Mouse (Mus musculus) heart, embryonic 13.5 days (tissue): Measurements from ENCODE around the gene Slc7a11. TPM values are rescaled to one million over a fixed set of nuclear protein-coding genes. Genes with fewer than 3 reads are reported as not detected.
A peak's percentile ranks its signal among the peaks of the same experiment; 100 is the strongest.

Source experiments
- ATAC-seq: fragments of 200-750 bp; cut with Nextera tagmentation; 2 replicates; pipeline ENCODE4 v1.8.0; 2017; ENCODE audit warnings: moderate TSS enrichment; ENCODE audit not compliant: insufficient number of reproducible peaks, low FRiP score, low TSS enrichment; ENCODE audit errors: extremely low read depth
- H3K27ac ChIP-seq: fragments of 300-500 bp; sonication (generic); replicated peaks from 2 replicates; pipeline ENCODE4 v1.5.1; 2015; ENCODE audit warnings: moderate library complexity, mild to moderate bottlenecking, inconsistent platforms
- H3K27me3 ChIP-seq: fragments of 300-500 bp; sonication (generic); replicated peaks from 2 replicates; pipeline ENCODE4 v1.6.1; 2015; ENCODE audit warnings: mild to moderate bottlenecking, inconsistent platforms
- H3K36me3 ChIP-seq: fragments of 300-500 bp; sonication (generic); 2 replicates; pipeline ENCODE4 v1.6.1; 2015; ENCODE audit warnings: mild to moderate bottlenecking, inconsistent platforms
- H3K4me1 ChIP-seq: fragments of 300-500 bp; sonication (generic); 2 replicates; pipeline ENCODE4 v1.6.1; 2015; ENCODE audit warnings: inconsistent platforms
- H3K4me2 ChIP-seq: fragments of 300-500 bp; sonication (generic); 2 replicates; pipeline ENCODE4 v1.6.1; 2015; ENCODE audit warnings: inconsistent platforms, mild to moderate bottlenecking, moderate library complexity
- H3K4me3 ChIP-seq: fragments of 300-500 bp; sonication (generic); 2 replicates; pipeline ENCODE4 v1.5.1; 2015; ENCODE audit warnings: moderate library complexity, mild to moderate bottlenecking, inconsistent platforms
- H3K9ac ChIP-seq: fragments of 300-500 bp; sonication (generic); 2 replicates; pipeline ENCODE4 v1.6.1; 2015; ENCODE audit warnings: inconsistent platforms, mild to moderate bottlenecking, moderate library complexity
- H3K9me3 ChIP-seq: fragments of 300-500 bp; sonication (generic); 2 replicates; pipeline ENCODE4 v1.6.1; 2016; ENCODE audit warnings: inconsistent platforms
- WGBS: fragments of 180-500 bp; shearing (Covaris S2); methylation state at CpG from one replicate; pipeline ENCODE4 v1.1.7; 2015; ENCODE audit warnings: mixed read lengths; 5-methylcytosine and 5-hydroxymethylcytosine counted together
- polyA plus RNA-seq: library from polyadenylated mRNA; unstranded; fragments of >200 nt; fragmentation: Nextera tagmentation; extraction: Ambion mirVana; gene quantifications from 2 replicates; pipeline ENCODE4 v1.2.1, GENCODE M21; 2015

Slc7a11 gene
- polyA plus RNA-seq, 1 experiment from 2014 or later: 0.12 TPM

DNA sequence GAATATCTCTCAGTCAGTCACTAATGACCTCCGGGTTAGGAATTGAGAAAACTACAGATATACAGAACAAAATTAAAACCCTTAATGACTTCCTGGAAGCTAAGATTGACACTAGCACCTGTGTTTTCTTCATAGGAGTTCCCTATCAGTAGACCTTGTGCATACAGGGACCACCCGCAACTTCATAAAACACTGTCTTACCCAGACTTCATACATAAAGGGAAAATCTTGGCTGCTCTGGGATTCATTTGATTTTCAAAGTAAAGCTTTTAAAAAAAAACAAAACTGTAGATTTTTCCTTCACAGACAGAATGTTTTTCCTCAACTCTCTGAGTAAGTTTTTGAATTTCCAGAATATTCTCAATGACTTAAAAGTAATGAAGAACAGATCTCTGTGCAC, 477.8 kb downstream of the Slc7a11 start:
- no peaks in the 10 kb centered on the region for H3K9me3 ChIP-seq
- 85% methylated on average over 2 of the region's 2 CpGs for WGBS
- no peaks in the 10 kb centered on the region for H3K36me3 ChIP-seq
- H3K4me3 ChIP-seq: no peak overlapping the region
- no peaks in the 10 kb centered on the region for H3K27me3 ChIP-seq
- H3K27ac ChIP-seq: no peak overlapping the region
- H3K9ac ChIP-seq: no peak overlapping the region
- no peak for ATAC-seq
- H3K4me1 ChIP-seq: no peaks in the 10 kb centered on the region
- no peak overlapping the region for H3K4me2 ChIP-seq

DNA sequence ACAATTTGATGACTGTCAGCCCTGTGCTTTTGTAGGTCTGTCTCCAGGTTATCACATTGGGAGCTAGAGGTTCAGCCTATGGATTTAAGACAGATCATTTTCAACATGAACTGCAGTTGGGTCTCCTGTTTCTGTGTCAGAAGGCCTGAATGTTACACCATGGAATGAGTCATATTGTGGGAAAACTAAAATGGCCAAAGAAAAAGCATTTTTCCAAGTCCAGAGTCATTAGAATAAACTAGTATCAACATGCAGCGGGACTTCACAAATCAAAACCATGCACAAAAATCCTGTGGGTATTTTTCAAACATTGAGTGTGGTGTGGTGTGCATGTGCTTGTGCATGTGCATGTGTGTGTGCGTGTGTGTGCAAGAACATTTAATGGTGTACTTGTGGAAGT, 482.8 kb downstream of the Slc7a11 start:
- no peaks in the 10 kb centered on the region for H3K36me3 ChIP-seq
- WGBS: 71% methylated on average over 2 of the region's 2 CpGs
- no peaks in the 10 kb centered on the region for H3K27me3 ChIP-seq
- H3K4me1 ChIP-seq: no peaks in the 10 kb centered on the region
- ATAC-seq: no peak
- H3K27ac ChIP-seq: no peak overlapping the region
- H3K4me3 ChIP-seq: no peak overlapping the region
- no peaks in the 10 kb centered on the region for H3K9me3 ChIP-seq
- H3K9ac ChIP-seq: no peak overlapping the region
- no peak overlapping the region for H3K4me2 ChIP-seq

DNA sequence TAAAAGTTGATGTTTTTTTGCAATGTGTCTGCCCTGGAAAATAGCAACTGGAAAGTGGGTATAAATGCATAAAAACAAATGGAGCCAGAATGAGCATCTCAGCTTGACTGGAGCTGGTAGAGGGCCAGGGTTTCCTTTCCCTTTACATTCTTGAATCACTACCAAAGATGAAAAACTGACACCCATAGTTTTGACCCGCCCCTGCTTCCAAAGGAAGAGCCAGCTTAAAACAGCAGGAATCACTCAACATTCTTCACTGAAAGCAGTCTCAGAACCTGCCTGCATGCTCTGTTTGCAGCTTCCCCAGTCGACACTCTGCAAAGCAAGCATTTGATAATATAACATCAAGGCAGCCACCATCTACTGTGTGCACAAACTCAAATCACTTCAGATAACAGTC, 496.6 kb downstream of the Slc7a11 start:
- ATAC-seq: no peak
- 17% methylated on average over 2 of the region's 2 CpGs for WGBS
- no peaks in the 10 kb centered on the region for H3K27me3 ChIP-seq
- H3K9me3 ChIP-seq: no peaks in the 10 kb centered on the region
- H3K36me3 ChIP-seq: no peaks in the 10 kb centered on the region
- H3K4me2 ChIP-seq: no peak overlapping the region
- H3K9ac ChIP-seq: no peak overlapping the region
- no peak overlapping the region for H3K4me3 ChIP-seq
- H3K4me1 ChIP-seq: 0 out of 2 replicates have a peak, but pooled peaks cover 4% of the 10 kb centered on the region
- H3K27ac ChIP-seq: 0 out of 2 replicates have a peak overlapping the region, but pooled peaks have one; percentile 24

DNA sequence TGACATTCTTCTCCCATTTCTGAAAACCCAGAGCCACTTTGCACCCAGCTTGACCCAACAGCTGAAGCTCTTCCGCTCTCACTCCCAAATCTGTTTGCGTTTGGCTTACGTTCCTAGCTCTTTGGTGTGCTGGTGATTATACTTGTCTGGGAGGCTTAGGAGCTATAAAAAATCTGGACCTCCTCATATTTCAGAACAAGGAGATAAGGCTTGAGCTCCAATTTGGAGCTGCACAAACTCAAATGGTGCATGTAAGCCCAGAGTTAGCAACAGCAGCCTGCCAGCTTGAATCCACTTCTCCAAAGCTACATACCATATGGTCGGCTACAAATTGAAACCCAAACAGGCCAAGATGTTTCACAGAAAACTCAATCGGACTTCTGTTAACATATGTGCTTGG, 498.6 kb downstream of the Slc7a11 start:
- no peak for ATAC-seq
- Histone ChIP-seq H3K4me1 (0 out of 2 replicates have a peak, but pooled peaks cover 4% of the 10 kb centered on the region), H3K9me3 (no peaks in the 10 kb centered on the region), H3K27ac (peak overlapping the region; percentile 25), H3K36me3 (no peaks in the 10 kb centered on the region), H3K9ac (no peak overlapping the region), H3K4me3 (no peak overlapping the region), H3K27me3 (no peaks in the 10 kb centered on the region), H3K4me2 (no peak overlapping the region)
- WGBS: 44% methylated on average over 5 of the region's 5 CpGs

DNA sequence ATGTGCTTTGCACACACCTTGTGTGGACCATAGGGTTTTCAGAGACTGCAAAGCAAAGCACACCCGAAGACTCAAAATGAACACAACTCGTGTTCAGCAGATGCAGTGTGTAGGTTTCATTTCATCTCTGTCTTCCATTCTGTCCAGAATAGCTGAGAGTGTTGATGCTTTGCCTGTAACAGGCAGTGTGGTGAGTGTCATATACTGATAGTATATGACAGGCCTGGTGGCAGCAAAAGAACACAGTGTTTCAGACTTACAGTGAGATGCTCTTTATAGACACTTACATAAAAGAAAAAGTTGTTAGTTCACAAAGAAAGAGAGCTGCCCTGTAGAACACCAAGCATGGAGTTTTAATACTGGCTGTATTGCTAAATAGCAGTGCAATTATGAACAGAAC, 505.8 kb downstream of the Slc7a11 start:
- ATAC-seq: no peak
- Histone ChIP-seq H3K4me2 (0 out of 2 replicates have a peak overlapping the region, but pooled peaks have one; percentile 18), H3K27ac (no peak overlapping the region; the same call in 1 of the 2 replicates)

DNA sequence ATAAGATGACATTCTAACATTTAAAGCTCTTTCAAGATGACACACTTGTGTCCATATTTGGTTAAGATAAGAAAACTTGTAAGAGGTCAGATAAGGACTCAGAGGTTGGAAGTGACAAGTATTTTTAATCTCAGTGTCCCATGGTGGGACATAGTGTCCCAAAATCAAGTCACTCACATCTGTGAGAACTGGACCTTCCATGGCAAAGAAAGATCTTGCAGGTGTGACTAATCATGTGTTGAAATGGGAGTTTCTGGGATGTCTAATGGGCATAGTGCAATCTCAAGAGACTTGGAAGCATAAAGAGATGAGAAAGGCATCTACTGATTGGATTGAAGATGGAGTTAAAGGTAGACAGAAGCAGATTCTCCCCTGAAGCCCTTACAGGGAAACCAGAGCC, 513.9 kb downstream of the Slc7a11 start:
- ATAC-seq: no peak
- Histone ChIP-seq H3K9ac (no peak overlapping the region), H3K27ac (no peak overlapping the region), H3K4me2 (no peak overlapping the region), H3K4me1 (no peaks in the 10 kb centered on the region), H3K36me3 (no peaks in the 10 kb centered on the region), H3K9me3 (no peaks in the 10 kb centered on the region), H3K4me3 (no peak overlapping the region), H3K27me3 (no peaks in the 10 kb centered on the region)

More for the DNA sequence above, 505.8 kb downstream of the Slc7a11 start:
- 30% methylated on average over 2 of the region's 2 CpGs for WGBS
- Histone ChIP-seq H3K9ac (no peak overlapping the region), H3K27me3 (no peaks in the 10 kb centered on the region), H3K9me3 (no peaks in the 10 kb centered on the region), H3K36me3 (no peaks in the 10 kb centered on the region), H3K4me3 (no peak overlapping the region), H3K4me1 (peaks cover 10% of the 10 kb centered on the region)

DNA sequence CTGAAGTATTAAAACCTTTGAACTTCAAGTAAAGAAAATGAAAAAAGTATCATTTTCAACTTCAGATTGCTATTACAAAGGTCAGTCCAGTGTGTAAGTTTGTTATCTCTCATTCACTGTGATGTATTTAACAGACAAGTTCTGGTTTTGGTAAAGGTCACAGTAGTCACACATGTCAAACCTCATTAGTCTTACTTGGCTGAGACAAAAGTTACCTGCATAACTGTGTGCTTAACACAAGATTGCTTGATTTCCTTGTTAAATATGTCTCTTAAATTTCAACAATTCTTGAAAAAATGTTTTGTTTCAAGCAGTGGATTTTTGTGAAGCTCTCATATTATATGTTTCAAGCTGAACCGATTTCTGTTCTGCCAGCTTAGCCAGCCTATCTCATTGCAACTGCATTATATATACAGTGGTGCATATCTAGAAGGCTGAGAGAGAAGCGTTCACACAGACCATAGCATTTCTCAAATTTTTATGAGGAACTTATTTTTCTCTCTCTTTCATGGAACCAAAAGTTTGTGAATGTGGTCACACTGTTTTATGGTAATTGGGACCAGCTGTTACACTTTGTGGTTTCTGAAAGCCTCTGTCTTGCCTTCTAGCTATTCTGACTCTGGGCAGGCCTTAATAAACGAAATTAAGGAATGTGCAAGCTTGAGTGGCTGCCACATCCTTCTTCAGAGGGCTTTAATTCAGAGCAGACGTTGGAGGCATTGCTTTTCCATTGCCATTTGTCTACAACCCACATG, 514.7 kb downstream of the Slc7a11 start:
- no peak overlapping the region for H3K4me2 ChIP-seq
- WGBS: 42% methylated on average over 4 of the region's 4 CpGs
- no peak overlapping the region for H3K9ac ChIP-seq
- H3K36me3 ChIP-seq: no peaks in the 10 kb centered on the region
- H3K9me3 ChIP-seq: no peaks in the 10 kb centered on the region
- ATAC-seq: no peak
- no peaks in the 10 kb centered on the region for H3K4me1 ChIP-seq
- H3K27me3 ChIP-seq: no peaks in the 10 kb centered on the region
- H3K27ac ChIP-seq: no peak overlapping the region
- no peak overlapping the region for H3K4me3 ChIP-seq

DNA sequence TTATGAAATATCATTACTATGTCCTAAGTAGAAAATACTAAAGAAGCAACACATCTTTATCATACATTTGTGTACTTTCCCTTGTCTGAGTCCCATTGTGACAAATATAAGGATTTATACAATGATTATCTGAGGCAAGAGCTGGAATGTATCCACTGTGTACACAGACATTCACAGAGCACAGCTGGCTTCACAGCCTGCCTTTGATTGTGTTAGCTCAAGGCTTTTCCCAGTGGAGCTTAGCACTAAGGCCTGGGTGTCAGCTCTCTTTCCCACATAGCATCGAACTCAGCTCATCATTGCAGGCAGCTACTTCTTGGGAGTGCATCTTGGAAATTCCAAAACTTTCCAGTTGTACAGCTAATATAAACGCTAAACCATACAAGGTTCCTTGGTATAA, 529.5 kb downstream of the Slc7a11 start:
- Histone ChIP-seq H3K36me3 (no peaks in the 10 kb centered on the region), H3K4me2 (no peak overlapping the region), H3K9ac (no peak overlapping the region), H3K4me3 (no peak overlapping the region), H3K4me1 (0 out of 2 replicates have a peak, but pooled peaks cover 2% of the 10 kb centered on the region), H3K27ac (no peak overlapping the region), H3K27me3 (no peaks in the 10 kb centered on the region), H3K9me3 (no peaks in the 10 kb centered on the region)
- 68% methylated on average over 2 of the region's 2 CpGs for WGBS
- ATAC-seq: no peak

DNA sequence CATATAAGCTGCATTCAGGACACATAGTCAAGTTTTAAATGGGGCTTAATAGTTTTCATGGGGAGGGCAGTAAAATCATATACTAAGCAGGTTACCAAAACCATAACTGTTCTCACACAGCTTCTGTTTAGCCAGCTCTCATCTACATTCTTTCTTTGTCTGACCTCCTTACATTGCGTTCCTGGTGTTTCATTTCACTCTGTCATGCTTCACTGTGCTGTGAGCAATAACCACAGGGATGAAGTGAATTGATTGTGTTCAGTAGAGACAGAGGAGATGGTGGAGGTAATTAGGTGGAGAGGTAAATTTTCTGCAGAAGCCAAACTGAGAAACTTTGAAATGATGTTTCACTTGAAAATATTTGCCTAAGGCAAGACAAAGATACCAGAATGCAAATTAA, 532.5 kb downstream of the Slc7a11 start:
- H3K27ac ChIP-seq: no peak overlapping the region
- no peak for ATAC-seq
- no peak overlapping the region for H3K4me3 ChIP-seq
- no peaks in the 10 kb centered on the region for H3K27me3 ChIP-seq
- no peaks in the 10 kb centered on the region for H3K36me3 ChIP-seq
- 48% methylated on average over 1 of the region's 1 CpGs for WGBS
- H3K9ac ChIP-seq: no peak overlapping the region
- no peak overlapping the region for H3K4me2 ChIP-seq
- H3K4me1 ChIP-seq: 0 out of 2 replicates have a peak, but pooled peaks cover 2% of the 10 kb centered on the region
- H3K9me3 ChIP-seq: no peaks in the 10 kb centered on the region

DNA sequence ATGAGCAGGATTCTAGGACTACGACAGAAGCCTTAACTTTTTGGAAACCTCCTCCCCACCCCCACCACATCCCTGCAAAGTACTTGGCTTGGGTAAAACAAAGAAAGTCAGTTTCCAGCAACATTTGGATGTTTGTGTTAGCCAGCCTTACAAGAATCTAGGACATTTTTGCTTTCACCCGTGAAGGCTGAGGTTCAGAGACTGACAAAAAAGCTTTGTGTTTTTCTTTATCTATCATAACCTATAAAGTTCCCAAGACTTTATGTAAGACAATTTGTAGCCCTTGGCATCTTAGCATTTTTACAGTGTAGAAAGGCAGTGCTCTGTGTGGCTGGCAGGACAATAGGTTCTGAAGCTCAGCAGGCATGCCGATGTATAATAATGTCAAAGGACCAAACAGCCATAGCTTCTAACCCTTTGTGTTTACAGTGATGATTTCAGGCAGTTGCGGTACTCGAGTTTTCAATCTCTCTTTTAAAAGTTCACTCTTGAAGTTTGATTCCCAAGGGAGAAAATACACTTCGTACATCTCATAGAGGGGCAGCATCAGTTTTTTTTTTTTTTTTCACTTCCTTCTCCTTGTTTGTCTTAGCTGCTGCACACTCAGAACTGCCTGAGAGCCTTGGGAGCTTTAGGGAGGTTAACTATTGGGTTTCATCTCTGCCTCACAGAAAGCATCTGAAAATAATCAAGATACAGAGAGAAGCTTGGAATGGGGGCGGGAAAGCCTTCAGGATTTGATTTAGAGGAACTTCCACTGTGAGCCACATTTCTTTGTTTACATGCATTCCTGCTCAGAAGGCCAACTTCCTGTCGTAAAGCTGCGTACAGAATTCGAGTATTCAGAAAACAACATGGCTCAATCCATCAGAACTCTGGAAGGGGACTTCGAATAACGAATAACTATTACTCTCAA, 534.7 kb downstream of the Slc7a11 start:
- ATAC-seq: no peak
- H3K4me3 ChIP-seq: no peak overlapping the region
- no peaks in the 10 kb centered on the region for H3K27me3 ChIP-seq
- H3K4me1 ChIP-seq: no peaks in the 10 kb centered on the region
- no peak overlapping the region for H3K4me2 ChIP-seq
- no peak overlapping the region for H3K27ac ChIP-seq
- no peak overlapping the region for H3K9ac ChIP-seq
- no peaks in the 10 kb centered on the region for H3K9me3 ChIP-seq
- H3K36me3 ChIP-seq: no peaks in the 10 kb centered on the region
- 57% methylated on average over 12 of the region's 12 CpGs for WGBS

DNA sequence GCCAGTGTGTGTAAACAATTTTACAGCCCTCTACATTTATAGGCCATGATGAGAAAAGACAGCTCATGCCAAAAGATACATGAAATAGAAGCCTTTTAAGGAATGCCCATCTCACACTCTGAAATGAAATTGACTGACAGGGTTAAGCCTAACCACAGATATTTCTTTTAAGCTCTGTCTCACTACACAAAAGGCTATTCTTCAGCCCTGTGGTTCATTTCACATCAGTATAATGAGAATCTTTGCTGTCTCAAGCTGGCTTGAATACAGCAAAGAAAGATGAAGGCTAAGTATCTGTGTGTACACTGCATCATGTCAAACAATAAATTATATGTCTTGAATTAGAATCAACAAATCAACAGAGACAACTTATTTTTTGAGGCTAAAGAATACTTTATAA, 549.5 kb downstream of the Slc7a11 start:
- no peaks in the 10 kb centered on the region for H3K4me1 ChIP-seq
- H3K36me3 ChIP-seq: no peaks in the 10 kb centered on the region
- no peak overlapping the region for H3K4me3 ChIP-seq
- no peaks in the 10 kb centered on the region for H3K9me3 ChIP-seq
- H3K27me3 ChIP-seq: no peaks in the 10 kb centered on the region
- no peak overlapping the region for H3K27ac ChIP-seq
- no peak overlapping the region for H3K9ac ChIP-seq
- ATAC-seq: no peak
- H3K4me2 ChIP-seq: no peak overlapping the region
